Mouse (Mus musculus) 3134 (cell line): ENCODE results near the gene Prepl.

Experiments used
- DNase-seq: peaks from one replicate; pipeline ENCODE4 v3.0.0-alpha.2; 2011; ENCODE audit warnings: low spot score; ENCODE audit not compliant: insufficient read length; ENCODE audit errors: extremely low read depth

Prepl gene

DNA sequence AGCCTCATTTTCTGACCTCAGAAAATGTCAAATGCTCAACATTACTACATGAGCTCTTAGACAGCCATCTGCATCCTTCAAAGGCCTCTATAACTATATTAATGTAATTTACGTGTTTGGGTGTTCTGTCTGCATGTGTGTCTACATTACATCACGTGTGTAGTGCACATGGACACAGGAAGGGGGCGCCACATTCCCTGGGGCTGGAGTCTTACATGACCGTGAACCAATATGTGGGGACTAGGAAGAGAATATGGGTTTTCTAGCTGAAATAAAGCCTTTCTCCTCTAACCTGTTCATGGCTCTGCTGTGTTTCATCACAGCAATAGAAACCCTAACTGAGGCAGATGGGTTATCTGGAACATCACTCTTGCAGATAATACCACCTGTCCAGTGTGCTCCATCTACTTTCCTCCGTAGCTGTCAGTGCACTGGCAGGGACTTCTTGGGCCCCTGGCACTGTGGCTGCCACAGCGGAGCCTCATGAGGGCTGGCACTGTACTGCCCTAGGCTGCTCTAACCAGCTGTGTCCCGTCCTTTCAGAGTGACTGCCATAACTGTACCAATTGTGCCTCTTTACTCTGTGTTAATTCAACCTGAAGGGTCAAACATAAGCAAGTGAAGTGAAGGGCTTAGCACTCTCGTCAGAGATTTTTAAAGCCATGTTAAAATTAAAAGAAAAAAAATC, 18.8 kb downstream of the Prepl start:
- DNase-seq, result no peak

GRCm38 (mm10) chr17:85070658-85071057, 19.4 kb downstream of the Prepl start:
- DNase-seq, result no peak

DNA sequence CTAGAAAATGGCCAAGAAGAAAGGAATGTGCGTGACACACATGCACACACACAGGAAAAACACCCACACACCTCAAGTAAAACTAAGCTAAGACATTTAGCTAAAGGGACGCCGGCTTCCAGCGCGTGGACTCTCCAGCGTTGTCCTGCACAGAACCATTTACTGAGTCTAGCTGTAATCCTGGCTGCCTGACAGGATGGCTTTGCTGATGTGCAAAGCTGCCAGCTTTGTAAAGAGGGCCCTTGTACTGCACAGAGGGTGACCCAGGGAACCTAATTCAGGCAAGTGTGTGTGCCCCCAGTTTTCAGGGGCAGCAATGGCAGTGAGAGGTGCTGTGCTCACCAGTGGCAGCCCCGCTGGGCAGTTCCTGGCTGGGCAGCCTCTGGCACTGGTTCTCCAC, 22.7 kb downstream of the Prepl start:
- DNase-seq, result no peak

GRCm38 (mm10) chr17:85063560-85063959, 26.5 kb downstream of the Prepl start:
- DNase-seq, result no peak

DNA sequence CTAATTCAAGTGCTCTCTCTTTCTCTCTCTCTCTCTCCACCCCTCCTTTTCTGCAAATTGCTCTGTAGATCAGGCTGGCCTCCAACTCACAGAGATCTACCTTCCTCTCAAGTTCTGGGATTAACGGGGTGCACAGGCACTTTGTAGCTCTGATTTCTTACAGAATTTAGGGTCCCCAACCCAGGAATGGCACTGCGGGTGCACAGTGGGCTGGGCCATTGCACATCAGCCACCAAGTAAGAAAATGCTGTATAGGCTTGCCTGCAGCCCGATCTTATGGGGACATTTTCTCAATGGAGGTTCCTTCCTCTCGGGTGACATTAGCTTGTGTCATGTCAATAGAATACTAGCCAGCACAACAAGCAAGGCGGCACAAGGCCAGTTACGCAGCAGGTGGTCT, 30.9 kb downstream of the Prepl start:
- no peak for DNase-seq

- DNase-seq, result no peak
Measured at GRCm38 (mm10) chr17:85058276-85058675, 31.8 kb downstream of the Prepl start.

DNA sequence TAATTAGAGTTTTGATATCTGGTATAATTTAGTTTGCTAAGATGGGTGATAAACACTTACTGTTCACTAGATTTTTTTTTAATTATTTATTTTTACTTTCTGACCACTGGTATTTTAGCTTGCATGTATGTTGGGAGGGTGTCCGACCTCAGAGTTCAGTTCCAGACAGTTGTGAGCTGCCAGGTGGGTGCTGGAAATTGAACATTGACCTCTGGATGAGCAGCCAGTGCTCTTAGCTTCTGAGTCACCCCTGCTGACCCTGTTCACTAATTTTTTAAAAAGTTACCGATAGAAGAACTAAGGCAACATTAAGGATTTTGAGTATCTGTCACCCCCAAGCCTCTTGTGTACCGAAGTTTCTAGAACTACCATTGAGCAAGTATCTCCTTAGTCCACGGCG, 41.7 kb downstream of the Prepl start:
- DNase-seq, result no peak

DNA sequence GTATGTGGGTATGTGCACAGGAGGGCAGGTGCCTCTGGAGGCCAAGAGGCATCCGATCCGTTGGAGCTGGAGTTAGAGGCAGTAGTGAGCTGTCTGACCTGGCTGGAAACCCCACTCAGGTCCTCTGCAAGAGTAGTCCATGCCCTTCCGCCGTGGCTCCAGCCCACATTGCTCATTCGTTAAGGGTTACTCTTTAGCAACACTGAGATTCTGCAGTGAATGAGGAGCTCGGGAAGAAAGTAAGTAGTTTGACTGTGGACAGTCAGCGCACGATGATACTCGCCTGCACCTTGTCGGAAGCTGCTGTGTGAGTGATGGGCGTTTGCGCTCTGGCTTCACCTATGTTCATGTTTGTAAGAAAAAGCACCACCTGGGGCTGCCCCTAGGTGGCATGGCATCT, 44.9 kb downstream of the Prepl start:
- no peak for DNase-seq

DNA sequence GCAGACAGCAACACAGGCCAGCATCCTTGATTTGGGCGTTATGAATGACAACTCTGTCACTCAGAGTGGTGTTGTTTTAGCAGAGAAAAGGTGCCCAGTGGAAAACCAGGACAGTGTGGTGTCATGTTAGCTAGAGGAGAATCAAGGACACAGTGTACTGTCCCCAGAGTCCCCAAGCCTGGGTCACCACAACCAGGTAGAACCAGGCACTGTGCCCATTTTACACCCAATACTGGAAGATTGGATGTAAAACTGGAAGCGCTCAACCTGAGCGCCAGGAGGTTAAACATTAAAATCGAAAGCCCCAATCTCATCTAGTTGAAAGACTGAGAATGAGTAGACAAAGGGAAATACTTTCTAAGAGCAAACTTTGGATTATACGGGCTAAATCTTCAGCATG, 45.6 kb downstream of the Prepl start:
- no peak for DNase-seq

- no peak for DNase-seq
Measured at GRCm38 (mm10) chr17:85043404-85043816, 46.6 kb downstream of the Prepl start.

- no peak for DNase-seq
Measured at GRCm38 (mm10) chr17:85042419-85042818, 47.6 kb downstream of the Prepl start.

DNA sequence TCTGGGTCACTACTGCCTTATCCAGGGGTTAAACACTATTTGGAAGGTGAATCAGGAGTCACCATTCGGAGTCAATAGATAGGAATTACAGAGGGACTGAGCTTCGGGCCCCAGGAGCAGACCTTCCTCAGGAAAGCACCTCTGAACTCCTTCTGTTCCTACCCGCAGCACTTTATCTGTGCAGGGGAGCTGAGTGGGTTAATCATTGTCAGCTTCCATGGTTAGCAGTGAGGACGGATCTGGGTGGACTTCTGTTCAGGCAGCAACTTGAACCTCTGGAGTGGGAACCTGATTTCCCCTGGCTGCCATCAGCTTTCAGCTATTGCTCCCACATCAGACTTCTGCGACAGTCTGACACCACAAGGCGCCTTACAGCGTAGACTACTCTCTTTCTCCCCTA, 49.1 kb downstream of the Prepl start:
- DNase-seq, result no peak

- no peak for DNase-seq
Measured at GRCm38 (mm10) chr17:85038761-85039160, 51.3 kb downstream of the Prepl start.

- no peak for DNase-seq
Measured at GRCm38 (mm10) chr17:85038311-85038710, 51.7 kb downstream of the Prepl start.

DNA sequence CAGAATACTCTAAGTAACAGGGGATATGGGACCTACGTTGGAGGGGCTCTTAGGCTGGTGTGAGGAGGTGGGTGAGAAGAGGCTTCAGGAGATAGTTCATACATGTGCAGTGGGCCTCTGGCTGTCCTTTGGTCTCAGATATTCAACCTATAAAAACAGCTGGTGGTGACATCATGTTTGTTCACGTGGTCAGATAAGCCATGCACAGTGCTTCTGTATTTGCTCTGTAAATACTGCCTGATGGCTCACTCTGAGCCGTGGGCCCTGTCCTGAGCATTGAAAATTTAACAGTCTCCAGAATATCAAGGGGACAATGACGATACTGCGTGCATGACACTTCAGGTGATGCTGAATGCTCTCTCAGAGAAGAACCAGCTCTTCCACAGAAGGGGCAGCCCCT, 52.2 kb downstream of the Prepl start:
- no peak for DNase-seq

DNA sequence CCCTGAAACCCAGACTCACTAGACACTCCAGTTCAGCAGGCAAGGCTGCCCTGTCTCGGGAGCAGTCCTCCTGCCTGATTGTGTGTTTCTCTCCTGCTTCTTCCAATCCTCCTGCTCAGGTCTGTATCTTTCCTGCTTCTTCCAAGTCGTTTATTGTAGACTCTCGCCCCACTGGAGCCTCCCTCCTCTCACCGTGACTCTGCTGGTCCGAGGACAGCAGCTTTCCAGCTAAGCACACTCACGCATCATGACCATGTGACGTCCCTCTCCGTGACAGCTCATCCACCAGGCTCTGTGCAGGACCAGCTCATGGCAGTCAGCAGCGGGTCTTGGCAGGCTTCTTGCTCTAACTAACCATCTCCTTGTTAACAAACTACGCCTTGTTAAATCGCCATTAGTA, 56.0 kb downstream of the Prepl start:
- DNase-seq, result no peak

DNA sequence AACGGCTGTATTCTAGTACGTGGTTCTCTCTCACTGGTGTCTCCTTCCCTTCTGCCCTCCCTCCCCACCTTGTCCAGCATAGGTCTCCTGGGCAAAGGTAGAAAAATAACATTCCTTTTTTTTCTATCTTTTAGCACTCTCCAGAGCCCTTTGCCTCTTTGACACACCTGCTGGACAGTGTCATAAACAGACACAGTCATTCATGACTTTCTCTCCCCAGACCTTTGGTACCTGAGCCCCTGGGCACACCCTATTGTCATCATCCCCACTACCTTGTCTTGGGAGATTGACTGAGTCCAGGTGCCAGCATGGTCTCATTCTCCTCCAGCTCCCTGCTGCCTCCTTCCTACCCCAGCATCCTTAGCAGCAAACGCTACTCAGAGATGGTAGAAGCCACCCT, 57.0 kb downstream of the Prepl start:
- DNase-seq, result no peak

DNA sequence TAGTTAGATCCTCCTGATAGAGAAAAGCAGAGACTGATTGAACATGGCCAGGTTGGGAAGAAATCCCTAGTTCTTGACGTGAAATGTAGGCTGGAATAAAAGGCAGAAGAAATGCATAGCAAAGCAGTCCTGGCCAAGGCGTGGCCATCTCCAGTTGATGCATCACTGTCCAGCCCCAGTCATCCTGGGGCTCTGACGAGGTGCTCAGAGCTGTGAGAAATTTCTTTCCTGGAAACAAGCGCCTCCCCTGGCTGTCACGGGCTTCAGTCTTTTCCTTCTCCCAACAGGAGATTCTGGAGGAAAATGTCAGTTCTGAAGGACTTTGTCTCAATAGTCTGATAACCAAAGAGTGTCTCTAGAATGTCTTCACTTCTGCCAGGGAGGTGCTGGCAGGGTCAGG, 59.4 kb downstream of the Prepl start:
- DNase-seq, result no peak

- no peak for DNase-seq
Measured at GRCm38 (mm10) chr17:85028797-85029196, 61.2 kb downstream of the Prepl start.

DNA sequence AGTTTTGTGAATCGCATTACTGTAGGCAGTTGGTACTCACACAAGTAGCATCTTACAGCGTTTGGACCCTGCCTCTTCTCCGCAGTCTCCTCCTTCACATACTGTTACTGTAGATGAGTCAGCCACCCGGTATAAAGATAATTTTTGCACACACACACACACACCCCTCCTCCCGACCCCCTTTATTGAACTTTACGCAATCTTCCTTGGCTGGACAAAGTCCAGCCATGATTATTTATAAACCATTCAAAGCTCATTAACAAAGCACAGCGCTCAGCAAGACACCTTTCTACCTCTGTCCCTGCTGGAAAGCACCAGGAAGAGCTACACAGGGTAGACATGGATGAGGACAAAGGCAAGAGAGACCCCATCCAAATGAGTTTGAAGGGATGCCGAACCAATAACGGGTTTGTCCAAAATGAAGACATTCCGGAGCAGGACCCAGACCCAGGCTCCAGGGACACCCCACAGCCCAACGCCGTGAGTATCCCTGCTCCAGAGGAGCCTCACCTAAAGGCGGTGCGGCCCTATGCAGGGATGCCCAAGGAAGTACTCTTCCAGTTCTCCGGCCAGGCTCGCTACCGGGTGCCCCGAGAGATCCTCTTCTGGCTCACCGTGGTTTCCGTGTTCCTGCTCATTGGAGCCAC, 61.8 kb downstream of the Prepl start, which contains the start of gene Slc3a1:
Slc3a1 (plus strand) TSS at position 284 of the 647 bp plus-strand sequence.
- DNase-seq, result no peak

GRCm38 (mm10) chr17:85027247-85027646, 62.8 kb downstream of the Prepl start:
- DNase-seq, result no peak

DNA sequence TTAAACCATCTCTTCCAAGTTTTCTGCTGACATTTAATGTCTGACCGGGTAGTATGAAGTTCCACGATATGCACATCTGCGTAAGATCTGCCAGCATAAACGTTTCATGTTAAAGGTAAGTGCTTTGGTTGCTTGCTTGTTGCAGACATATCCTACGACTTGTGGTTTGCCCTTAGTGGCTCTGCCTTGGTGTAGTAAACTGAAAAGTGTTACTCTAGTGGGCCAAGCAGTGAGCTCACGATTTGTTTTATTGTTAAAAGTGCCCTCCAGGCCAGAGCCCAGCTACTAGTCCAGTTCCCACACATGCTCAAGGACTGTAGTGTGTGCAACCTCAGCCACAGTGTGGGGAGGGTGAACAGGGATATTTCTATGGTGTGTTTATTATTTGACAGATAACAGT, 63.6 kb downstream of the Prepl start:
- no peak for DNase-seq

- DNase-seq, result no peak
Measured at GRCm38 (mm10) chr17:85025151-85025550, 64.9 kb downstream of the Prepl start.
